Mouse (Mus musculus): ENCODE data around the gene Spats1. TPM values are rescaled to one million over a fixed set of nuclear protein-coding genes. Genes with fewer than 3 reads are reported as not detected.

Spats1 gene
- total and polyA plus RNA-seq, 3 experiments = 2.5 to 2.7 (median 2.5) TPM

DNA sequence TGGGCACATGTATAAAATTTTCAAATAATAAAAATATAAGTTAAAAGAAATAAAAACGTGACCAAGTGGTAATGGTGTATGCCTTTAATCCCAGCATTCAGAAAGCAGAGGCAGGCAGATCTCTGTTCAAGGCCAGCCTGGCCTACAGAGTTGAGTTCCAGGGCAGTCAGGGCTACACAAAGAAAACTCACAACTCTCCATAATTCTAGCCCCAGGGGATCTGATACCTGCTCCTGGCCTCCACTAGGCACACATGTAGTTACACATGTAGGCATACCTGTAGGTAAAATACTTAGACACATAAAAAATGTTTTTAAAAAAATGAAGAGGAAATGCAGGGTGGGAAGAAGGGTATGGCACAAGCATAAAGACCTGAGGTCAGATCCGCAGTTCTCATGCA is 20.4 kb downstream of the Spats1 start:
- dilution Hi-C loops (cut with MboI; ENCODE audit: extremely low pct_ligation_motif_present, extremely low pct_unique_long_range_greater_than_20kb, low sequenced_read_pairs) = no loop called here
- Histone ChIP-seq H3K27me3 (replicated peaks) (no peaks in the 10 kb centered on the region), H3K9ac (ENCODE audit: insufficient read depth, low read depth) (no peak overlapping the region), H3K27ac (ENCODE audit: insufficient read depth, low read depth) (no peak overlapping the region), H3K4me2 (ENCODE audit: insufficient read depth, low read depth, poor library complexity, severe bottlenecking) (no peak overlapping the region), H3K36me3 (replicated peaks in 1 of 2; ENCODE audit: control insufficient read depth in 1 of 2, insufficient read depth in 1 of 2, low read length in 1 of 2) (peaks cover 0 to 5% of the 10 kb centered on the region in 2 experiments), H3K4me3 (replicated peaks in 1 of 3; ENCODE audit: low read depth in 2 of 3, low read length in 2 of 3, poor library complexity in 1 of 3) (no peak overlapping the region), H3K4me1 (ENCODE audit: control insufficient read depth in 1 of 2, insufficient read depth in 2 of 2) (peaks cover 0 to 11% of the 10 kb centered on the region in 2 experiments; a peak in 3 of 4 replicates), H3K79me2 (replicated peaks; ENCODE audit: control insufficient read depth, extremely low read depth, insufficient read depth, poor library complexity, severe bottlenecking) (no peaks in the 10 kb centered on the region), H3K9me3 (replicated peaks; ENCODE audit: low read length) (no peaks in the 10 kb centered on the region)
- no peak for DNase-seq (ENCODE audit: extremely low read depth)
- TF ChIP-seq POLR2A (IDR thresholded peaks at IDR 0.05; ENCODE audit: low read depth, low read length) (no peak), CHD2 (IDR thresholded peaks at IDR 0.05; ENCODE audit: low read length) (no peak), SIN3A (IDR thresholded peaks at IDR 0.05; ENCODE audit: low read length) (no peak), HCFC1 (IDR thresholded peaks at IDR 0.05; ENCODE audit: low read depth, low read length) (no peak)
- in situ Hi-C loops (cut with MboI; ENCODE audit: low pct_ligation_motif_present, low pct_unique_long_range_greater_than_20kb, low sequenced_read_pairs) = no loop called here

DNA sequence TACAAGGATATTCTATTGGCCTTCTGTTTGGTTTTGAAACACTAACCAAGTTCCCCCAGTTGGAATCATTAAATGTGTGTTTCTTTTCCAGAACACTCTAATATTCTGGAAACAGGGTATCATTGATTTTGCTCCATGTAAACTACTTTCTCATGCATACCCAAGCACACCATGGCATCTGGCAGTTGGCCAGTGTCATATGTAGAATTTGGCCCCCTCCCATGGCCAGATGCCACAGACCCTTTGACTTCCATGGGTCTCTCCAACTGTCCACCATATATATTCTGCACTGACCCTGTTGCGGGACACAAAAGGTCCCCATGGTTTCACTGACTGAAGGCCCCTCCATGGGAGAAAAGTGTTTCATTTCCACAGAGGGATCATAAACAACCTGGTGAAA is 22.9 kb downstream of the Spats1 start:
- dilution Hi-C loops (cut with MboI; ENCODE audit: extremely low pct_ligation_motif_present, extremely low pct_unique_long_range_greater_than_20kb, low sequenced_read_pairs) = no loop called here
- TF ChIP-seq JUN (IDR thresholded peaks at IDR 0.05; ENCODE audit: insufficient read depth, low read depth, low read length) = no peak
- TF ChIP-seq RAD21 (IDR thresholded peaks at IDR 0.05; ENCODE audit: low read depth, low read length) = no peak
- no peak for TF ChIP-seq ETS1 (conservative IDR thresholded peaks at IDR 0.05; ENCODE audit: low read depth, low read length)
- no peak for TF ChIP-seq CHD1 (IDR thresholded peaks at IDR 0.05; ENCODE audit: low read depth, low read length)
- no peak for TF ChIP-seq KAT2A (IDR thresholded peaks at IDR 0.05; ENCODE audit: insufficient replicate concordance, low read length)
- TF ChIP-seq BHLHE40 (IDR thresholded peaks at IDR 0.05; ENCODE audit: low read depth, low read length) = no peak
- TF ChIP-seq USF2 (conservative IDR thresholded peaks at IDR 0.05; ENCODE audit: low read depth, low read length) = no peak
- TF ChIP-seq UBTF (IDR thresholded peaks at IDR 0.05; ENCODE audit: low read depth, low read length) = no peak
- no peak for TF ChIP-seq E2F4 (IDR thresholded peaks at IDR 0.05; ENCODE audit: insufficient replicate concordance, low read depth, low read length)
- no peak for TF ChIP-seq USF1 (IDR thresholded peaks at IDR 0.05; ENCODE audit: low read depth, low read length)
- TF ChIP-seq SMC3 (IDR thresholded peaks at IDR 0.05; ENCODE audit: low read depth, low read length) = no peak
- TF ChIP-seq IRF4 (IDR thresholded peaks at IDR 0.05; ENCODE audit: low read depth, low read length) = no peak
- TF ChIP-seq ZMIZ1 (IDR thresholded peaks at IDR 0.05; ENCODE audit: low read depth, low read length) = no peak
- no peak for TF ChIP-seq TBP (conservative IDR thresholded peaks at IDR 0.05; ENCODE audit: low read depth, low read length)
- no peak for TF ChIP-seq MAX (IDR thresholded peaks at IDR 0.05; ENCODE audit: low read length)
- no peak for TF ChIP-seq HCFC1 (IDR thresholded peaks at IDR 0.05; ENCODE audit: low read depth, low read length)
- no peak for TF ChIP-seq MAFK (IDR thresholded peaks at IDR 0.05; ENCODE audit: insufficient replicate concordance, low read length)
- Histone ChIP-seq H3K4me3 (replicated peaks in 1 of 3; ENCODE audit: low read depth in 2 of 3, low read length in 2 of 3, poor library complexity in 1 of 3) (no peak overlapping the region), H3K27me3 (replicated peaks) (no peaks in the 10 kb centered on the region), H3K79me2 (replicated peaks; ENCODE audit: control insufficient read depth, extremely low read depth, insufficient read depth, poor library complexity, severe bottlenecking) (no peaks in the 10 kb centered on the region), H3K27ac (ENCODE audit: insufficient read depth, low read depth) (no peak overlapping the region), H3K9ac (ENCODE audit: insufficient read depth, low read depth) (no peak overlapping the region), H3K36me3 (replicated peaks in 1 of 2; ENCODE audit: control insufficient read depth in 1 of 2, insufficient read depth in 1 of 2, low read length in 1 of 2) (peaks cover 5 to 11% of the 10 kb centered on the region in 2 experiments), H3K4me1 (ENCODE audit: control insufficient read depth in 1 of 2, insufficient read depth in 2 of 2) (peaks cover 0 to 11% of the 10 kb centered on the region in 2 experiments; a peak in 3 of 4 replicates), H3K9me3 (replicated peaks; ENCODE audit: low read length) (no peaks in the 10 kb centered on the region), H3K4me2 (ENCODE audit: insufficient read depth, low read depth, poor library complexity, severe bottlenecking) (no peak overlapping the region)
- in situ Hi-C loops (cut with MboI; ENCODE audit: low pct_ligation_motif_present, low pct_unique_long_range_greater_than_20kb, low sequenced_read_pairs) = no loop called here
- DNase-seq (ENCODE audit: extremely low read depth) = no peak

Data from CH12.LX (cell line).